Mouse (Mus musculus) ES-CJ7 (cell line): ENCODE results near the gene Ywhae.

Experiments used
- DNase-seq: peaks from one replicate; pipeline ENCODE4 v3.0.0; 2011; ENCODE audit warnings: low read depth, low spot score

Gene Ywhae

DNA sequence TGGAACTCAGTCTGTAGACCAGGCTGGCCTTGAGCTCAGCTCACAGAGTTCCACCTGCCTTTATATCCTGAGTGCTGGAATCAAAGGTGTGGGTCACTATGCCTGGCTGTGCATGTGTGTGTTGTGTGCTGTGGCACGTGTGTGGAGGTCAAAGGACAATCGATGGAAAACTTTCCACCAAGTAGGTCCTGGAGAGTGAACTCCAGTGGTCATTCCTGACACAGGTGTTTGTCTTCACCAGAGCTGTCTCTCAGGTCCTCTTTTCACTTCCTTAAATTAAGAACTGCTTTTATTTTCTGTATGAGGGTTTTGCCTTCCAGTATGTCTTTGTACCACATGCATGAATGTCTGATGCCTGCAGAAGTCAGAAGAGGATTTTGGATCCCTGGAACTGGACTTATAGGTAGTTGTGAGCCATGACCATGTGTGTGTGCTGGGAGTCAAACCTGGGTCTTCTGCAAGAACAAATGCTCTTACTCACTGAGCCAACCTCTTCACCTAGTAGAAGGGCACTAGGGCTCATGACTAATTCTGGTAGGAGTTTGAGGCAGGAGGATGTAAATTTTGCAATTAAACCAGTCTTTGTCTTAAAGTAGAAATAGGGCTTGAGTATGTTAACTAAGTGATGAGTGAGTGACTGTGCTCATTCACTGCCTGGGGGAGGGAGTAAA, 5.3 kb downstream of the Ywhae start:
- DNase-seq = no peak

DNA sequence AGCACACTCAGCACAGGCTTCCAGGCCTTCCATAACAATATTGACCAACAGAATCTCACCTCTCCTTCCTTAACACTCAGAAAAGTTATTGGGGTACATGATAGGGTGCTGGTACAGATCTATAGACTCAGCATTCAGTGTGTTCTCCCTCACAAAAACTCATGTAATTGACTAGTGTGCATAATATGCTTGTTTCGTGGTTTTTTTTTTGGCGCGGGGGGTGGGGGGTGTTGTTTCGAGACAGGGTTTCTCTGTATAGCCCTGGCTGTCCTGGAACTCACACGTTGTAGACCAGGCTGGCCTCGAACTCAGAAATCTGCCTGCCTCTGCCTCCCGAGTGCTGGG, 5.8 kb downstream of the Ywhae start:
- no peak for DNase-seq

DNA sequence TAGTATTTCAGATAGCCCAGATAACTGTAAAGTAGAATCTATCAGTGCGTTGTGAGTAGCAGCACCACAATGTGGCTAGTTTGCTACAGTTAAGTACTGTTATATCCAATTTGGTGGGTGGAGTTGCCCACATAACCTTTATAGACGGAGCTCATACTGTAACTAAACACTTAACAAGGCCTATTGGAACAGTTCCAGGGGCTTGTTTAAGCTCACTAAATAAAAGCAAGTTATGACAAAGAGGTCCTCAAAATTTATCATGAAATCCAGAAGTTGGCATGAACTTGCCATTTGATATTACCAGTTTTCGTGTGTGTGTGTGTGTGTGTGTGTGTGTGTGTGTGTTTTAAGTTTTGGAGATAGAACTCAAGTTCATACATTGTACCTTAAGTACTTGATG, 7.5 kb downstream of the Ywhae start:
- DNase-seq = no peak

DNA sequence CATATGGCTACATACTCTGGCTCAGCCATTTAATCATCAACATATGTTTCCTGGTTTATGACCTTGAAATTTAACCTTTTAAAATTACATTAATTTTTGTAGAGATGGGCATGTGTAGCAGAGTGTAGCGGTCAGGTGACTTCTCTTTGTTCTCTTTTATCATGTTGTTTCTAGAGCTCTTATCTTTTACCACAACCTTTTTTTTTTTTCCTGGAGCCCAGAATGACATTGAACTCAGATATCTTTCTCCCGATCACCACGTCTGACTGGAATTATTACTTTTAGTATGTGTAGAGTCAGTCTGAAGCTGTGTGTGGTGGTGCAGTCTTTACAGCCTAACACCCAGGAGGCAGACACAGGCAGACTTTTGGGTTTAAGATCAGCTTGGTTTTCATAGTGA, 8.9 kb downstream of the Ywhae start:
- no peak for DNase-seq

DNA sequence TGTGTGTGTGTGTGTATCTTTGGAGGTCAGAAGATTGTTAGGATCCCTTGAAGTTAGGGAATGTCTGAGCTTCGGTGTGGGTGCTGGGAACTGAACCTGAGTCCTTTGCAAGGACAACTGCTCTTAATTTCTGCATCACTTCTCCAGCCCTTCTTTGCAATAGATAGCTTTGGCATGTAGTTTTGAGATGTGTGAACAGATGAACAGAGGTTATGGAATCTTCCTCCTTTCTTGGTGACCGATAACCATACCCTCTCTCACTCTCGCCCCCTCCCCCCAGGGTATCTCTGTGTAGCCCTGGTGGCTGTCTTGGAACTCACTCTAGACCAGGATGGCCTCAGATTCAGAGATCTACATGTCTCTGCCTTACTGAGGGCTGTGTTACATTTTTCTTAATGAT, 12.1 kb downstream of the Ywhae start:
- no peak for DNase-seq

DNA sequence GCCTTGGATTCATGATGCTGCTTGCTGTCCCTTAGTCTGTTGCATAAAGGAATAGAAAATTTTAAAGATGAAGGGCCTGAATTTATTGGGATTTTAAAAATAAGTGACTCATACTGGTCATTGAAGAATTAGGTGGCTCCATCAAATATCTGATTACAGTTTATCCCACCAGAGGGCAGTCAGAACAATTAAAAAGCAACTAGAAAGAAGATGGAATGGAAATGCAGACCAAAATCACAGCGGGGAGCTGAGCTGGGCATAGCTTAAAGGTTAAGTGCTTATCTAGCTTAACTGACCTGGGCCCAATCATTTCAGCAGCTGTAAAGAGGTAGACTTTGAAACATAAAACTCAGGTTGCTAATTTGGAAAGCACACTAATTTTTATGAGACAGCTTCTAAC, 17.9 kb downstream of the Ywhae start:
- DNase-seq = no peak

DNA sequence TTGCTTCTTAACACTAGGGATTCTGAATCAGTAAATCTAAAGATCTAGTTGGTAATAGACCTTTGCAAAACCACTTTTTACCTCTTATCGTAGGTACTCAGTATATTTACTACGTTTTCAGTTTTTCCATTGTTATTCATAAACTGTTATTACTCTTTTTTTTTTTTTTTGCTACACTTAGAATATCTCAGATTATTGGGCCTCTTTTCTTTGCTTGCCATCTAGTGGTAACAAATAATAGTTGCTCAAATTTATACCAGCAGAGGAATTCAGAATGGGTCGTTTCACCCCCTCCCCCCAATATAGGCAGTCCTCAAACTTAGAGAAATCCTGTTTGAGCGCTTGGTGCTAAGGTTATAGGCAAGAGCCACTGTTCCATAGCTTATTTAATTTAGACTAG, 18.4 kb downstream of the Ywhae start:
- DNase-seq = no peak

DNA sequence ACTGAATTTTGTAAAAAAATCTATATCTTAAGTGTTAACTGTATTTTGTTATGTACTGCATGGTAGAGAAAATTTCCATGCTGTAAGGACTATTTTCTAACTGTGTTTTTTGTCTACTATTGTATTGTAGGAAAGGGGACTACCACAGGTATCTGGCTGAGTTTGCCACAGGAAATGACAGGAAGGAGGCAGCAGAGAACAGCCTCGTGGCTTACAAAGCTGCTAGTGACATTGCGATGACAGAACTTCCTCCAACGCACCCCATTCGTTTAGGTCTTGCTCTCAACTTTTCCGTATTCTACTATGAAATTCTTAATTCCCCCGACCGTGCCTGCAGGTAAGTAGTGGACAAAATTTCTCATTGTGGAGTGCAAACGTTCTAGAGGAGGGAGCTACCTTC, 24.0 kb downstream of the Ywhae start:
- no peak for DNase-seq

DNA sequence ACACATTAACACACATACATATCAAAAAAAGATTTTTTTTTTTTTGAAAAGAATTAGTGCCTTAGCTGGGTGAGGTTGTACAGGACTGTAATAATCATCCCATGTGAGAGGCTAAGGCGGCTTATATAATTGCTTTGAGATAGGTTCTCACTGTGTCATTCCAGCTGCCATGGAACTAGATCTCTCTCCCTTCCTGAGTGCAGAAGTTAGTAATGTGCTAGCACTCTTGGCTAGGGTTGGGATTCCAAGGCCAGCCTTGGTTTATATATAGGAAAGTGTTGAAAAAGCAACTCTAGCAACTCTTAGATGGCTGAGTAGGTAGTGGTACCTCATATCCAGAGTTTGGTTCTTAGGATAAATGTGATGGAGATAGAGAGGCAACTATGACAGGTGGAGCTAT, 25.9 kb downstream of the Ywhae start:
- no peak for DNase-seq

DNA sequence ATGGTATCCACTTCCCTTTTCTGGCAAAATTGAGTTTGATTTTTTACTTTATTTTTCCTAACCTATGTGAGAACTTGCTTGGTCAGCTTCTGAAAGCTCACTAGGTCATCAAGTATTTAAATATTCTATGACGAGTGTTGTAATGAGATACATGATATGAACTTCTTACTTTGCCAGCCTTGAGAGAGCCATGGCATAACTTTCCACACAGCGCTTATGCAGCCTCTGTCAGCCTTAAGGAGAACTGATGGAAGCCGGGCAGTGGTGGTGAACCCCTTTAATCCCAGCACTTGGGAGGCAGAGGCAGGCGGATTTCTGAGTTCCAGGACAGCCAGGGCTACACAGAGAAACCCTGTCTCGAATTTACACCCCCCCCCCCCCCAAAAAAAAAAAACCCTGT, 28.1 kb downstream of the Ywhae start:
- DNase-seq = no peak

DNA sequence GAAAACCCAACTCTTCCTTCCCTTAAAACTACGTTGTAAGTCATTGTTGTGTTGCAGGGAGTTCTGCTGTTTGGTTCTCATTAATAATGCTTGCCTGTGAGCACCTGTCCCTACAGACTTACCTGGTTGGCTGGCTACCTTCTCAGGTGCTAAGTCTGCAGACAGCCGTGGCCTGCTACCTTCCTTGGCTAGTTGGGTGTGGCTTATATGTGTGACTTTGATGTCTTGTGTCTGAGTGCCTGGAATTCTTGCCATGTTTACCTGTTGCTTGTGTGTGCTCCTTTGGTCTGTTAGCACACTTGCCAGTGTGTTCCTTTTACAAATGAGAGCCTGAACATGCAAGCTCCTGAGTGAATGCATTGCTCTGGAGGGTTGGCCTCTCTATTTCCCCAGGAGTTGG, 30.0 kb downstream of the Ywhae start:
- DNase-seq = peak; percentile 24

DNA sequence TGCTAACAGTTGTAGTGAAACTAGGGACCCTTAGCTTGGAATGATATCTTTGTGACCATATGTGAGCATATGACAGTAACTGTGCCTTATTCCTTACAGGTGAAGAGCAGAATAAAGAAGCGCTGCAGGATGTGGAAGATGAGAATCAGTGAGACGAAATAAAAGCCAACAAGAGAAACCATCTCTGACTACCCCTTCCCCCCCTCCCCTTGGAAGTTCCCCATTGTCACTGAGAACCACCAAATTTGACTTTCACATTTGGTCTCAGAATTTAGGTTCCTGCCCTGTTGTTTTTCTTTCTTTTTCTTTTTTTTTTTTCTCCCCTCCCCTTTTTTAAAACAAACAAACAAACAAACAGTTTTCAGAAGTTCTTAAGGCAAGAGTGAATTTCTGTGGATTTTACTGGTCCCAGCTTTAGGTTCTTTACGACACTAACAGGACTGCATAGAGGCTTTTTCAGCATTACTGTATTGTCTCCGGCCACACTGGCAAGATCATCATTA, 31.9 kb downstream of the Ywhae start:
- no peak for DNase-seq

DNA sequence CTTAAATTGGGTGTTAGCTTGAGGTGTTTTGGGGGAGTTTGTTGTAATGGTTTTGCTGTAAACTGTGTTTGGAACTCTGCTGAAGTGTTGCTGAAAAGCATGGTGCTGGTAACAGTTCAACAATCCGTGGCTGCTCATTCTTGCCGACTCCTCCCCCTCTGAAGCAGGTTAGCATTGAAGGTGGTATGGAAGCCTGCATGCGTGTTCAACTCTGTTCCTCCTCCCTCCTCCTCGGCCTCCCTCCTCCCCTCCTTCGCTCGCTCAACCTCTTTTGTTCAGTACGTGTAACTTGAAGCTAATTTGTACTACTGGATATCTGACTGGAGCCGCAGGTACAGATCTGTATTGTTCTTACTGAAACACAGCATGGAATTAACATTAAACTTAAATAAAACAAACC, 32.5 kb downstream of the Ywhae start:
- DNase-seq = no peak

DNA sequence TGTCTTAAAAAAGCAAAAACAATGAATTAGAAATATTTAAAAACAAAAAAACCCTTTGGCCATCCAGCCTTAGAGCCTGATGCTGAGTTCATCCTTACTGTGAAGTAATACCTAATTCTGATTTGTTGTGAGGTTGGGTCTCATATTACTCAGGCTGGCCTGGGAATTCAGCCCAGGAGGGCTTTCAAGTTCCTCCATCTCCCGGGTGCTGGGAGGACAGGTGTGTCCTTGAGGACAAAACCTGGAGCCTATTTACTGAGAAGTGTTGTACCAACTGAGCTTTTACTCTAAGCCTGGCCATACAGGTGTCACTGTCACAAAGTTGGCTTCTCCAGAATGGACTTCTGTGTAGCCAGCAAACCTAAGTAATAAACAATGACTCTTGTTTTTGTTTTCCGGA, 34.3 kb downstream of the Ywhae start:
- DNase-seq = no peak

DNA sequence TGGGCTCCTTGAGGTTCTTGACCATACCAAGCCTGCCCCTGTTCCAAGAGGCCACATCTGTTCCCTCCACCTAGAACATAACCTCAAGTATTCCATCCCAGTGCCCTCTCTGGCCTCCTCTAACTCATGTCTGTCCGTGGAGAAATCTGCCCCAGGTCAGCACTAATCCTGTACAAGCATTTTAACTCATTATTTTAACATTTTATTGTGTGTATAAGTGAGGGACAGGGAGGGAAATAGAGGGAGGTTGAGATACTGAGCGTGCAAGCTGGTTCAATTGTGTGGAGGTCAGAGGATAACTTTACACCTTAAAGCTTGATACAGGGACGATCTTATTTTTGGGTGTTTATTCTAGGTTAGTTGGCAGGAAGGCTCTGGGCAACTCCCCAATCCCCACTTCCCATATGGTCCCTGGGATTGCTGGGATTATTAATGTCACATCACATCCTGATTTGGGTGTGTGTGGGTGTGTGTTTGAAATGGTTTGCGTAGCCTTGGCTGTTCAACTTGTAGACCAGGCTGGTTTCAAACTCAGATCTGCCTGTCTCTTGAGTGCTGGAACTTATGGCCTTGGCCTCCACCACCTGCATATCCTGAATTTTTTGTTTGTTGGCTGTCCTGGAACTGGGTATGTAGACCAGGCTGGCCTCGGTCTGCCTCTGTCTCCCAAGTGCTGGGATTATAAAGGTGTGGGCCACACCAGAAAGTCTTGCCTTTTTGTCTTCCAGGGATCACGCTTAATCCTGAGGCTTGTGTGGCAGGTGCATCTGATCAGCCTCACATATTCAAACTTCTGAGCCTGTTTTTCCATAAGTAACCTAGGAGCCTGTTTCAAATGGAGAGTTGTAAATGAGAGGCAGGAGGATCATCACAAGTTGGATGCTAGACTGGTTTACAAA, 35.7 kb downstream of the Ywhae start:
- DNase-seq = no peak

DNA sequence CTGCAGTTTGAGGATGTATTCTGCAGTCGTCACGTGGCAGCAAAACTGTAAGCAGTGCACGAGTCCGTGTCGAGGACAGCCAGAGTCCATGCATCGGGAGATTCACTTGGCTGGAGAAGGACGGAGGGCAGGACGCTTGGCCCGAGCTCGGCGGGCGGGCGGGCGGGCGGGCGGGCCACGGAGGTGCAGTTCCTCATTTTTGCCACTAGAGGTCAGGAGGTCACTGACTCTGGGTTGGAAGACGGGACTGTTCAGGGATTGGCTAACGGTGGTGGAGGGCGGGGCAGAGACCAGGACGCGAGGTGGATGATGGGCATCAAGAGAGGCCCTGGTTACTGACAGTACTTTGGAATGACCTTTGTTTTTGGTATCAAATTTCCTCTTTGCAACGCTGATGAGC, 36.5 kb downstream of the Ywhae start:
- peak; percentile 83 for DNase-seq

DNA sequence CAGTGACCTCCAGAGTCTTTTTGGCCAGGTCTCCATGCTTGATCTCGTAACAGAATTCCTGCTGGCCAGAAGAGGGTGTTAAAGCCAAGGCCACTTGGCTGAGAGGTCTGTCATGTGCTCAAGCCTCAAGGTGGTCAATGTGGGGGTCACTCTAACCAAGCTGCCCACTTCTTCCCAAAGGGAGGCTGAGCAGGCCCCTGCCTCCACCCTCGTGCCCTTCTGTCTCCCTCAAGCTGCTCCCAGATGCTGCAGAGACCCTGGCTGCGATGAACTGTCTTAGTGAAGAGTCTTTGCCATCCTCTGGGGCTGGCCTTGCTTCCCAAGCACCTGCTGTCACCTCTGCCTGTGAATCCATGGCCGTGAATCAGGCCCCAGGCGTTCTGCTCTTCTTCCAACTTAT, 39.9 kb downstream of the Ywhae start:
- no peak for DNase-seq

DNA sequence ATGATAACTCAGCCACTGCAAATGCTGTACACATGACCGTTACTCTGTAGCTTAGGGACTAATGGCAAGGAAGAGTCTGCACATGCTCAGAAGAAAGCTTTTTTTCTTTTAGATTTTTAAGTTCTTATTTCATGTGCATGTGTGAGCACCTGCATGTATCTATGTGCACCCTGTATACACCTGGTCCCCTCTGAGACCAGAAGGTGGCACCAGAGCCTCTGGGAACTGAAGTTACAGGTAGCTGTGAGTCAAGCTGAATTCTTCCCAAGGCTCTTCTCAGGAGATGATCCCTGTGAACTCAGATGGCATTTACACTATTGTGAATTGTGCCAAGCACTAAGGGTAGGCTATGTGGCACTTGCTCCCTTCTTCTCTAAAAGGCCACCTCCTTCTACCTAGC, 43.2 kb downstream of the Ywhae start:
- DNase-seq = peak; percentile 56

DNA sequence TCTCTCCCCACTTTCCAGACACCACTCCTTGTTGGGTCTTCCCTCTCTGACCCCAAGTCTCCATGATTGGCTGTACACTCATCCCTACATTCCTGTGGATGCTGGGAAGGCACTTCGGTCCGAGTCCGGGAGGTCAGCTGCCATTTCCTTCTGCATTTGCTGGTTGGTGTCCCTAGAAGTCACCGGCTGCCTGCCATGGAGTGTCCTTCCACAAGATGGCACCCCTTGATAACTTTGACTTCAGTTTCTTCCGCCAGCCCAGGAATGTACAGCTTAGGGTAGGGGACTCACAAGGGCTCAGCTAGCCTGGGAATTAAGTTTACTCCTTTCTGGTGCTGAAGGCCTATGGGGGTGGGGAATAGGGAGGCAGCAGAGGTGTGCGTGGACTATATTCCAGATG, 49.2 kb downstream of the Ywhae start:
- DNase-seq = peak; percentile 73

DNA sequence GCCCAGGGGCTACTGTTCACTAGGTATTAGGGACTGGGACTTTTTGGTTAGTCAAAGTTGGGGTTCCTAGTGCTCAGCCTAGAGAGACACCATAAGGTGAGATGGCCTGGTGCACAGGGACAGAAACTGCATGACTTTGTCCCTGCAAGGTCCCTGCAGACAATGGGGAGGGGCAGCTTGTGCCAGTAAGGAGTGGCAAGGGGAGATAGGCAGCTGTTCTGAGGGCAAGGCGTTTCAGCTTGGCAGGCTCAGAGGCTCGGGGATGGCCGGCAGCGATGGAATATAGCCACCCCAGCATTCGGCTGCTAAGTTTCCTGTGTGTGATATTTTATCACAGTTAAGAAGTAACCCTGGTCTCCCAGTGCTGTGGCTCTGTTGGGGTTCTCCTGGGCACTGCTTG, 51.1 kb downstream of the Ywhae start:
- no peak for DNase-seq

DNA sequence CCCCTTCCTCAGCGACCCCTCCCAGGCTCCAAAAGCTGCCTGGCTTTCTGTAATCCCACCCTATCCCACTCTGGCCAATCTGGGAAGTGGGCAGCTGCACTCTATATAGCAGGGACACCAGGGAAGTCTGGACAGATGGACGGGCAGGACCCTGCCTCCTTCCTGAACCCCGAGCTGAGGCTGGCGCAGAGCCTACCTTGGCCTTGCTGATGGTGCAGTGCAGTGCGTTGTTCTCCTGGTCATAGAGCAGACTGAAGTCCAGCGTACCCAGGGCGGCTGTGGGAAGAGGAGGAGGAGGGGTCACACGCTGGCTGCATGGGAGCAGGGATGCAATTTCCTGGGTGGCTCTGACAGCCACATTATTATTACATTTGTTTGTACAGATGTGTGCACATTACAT, 53.2 kb downstream of the Ywhae start:
- no peak for DNase-seq

DNA sequence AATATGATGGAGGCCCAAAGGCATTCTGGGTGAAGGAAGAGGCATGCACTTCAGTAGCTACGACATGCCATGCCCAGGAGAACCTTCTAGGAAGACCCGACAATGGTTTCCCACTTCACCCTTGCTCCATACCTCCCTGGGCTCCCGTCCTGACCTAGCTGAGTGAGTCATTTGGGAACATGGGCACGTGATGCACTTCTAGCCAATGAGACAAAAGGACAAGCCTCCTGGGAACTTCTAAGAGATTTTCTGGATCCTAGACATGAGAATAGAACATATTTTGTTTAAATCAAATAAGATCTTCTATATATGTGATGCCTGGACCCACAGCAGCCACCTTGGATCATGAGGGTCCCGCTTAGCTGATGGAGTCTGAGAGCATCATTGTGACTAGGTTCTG, 59.9 kb downstream of the Ywhae start:
- no peak for DNase-seq

DNA sequence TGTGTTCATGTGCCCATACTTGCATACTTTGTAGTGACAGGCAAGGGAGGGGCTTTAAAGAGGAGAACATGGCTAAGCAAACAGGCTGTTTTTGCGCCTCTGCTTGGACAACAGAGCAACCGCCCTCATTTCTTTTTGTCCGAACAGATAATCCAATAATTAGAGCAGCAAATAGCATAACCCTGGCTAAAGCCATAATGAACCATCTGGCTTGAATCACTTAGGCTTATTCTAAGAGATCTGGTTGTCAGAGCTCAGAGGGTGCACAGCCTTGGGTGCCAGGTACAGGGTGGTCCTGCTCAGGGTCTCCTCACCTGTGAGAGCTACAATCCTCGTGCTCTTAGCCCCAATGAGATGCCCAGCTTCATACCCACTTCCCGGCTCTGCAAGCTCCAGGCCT, 60.7 kb downstream of the Ywhae start:
- no peak for DNase-seq
